Mouse (Mus musculus) adrenal gland, postnatal 36 days (tissue): ENCODE measurements at regions not wholly inside any gene's neighbourhood (a gene's known extent, or its start where the extent isn't known, plus 50 kb on each side); places are given as distances from the start of the nearest gene placed in this dataset.

ENCODE experiments used
- DNase-seq, 2 experiments: peaks; one replicate each; pipeline ENCODE4 v3.0.0; 2021; ENCODE audit warnings: mixed read lengths in 1 of 2

DNA sequence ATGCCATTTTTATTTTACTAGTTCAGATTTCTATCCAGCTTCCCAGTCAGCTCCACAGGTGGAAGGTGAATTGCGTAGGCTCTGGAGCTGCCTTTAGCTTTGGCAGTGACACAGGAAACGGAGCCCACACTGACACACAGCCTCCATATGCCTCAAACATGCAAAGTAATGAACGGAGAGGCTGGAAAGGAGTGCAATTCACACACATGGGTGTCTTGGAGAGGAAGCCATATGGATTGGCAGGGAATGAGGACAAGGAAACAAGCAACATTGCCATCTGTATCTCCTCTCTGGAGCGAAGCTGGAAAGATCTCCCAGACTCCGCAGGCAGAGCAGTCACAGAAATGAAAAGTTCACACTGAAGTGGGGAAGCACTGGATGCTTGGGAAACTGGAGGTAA lies 201.6 kb upstream of the 4930452B06Rik start:
- DNase-seq, result no peak

DNA sequence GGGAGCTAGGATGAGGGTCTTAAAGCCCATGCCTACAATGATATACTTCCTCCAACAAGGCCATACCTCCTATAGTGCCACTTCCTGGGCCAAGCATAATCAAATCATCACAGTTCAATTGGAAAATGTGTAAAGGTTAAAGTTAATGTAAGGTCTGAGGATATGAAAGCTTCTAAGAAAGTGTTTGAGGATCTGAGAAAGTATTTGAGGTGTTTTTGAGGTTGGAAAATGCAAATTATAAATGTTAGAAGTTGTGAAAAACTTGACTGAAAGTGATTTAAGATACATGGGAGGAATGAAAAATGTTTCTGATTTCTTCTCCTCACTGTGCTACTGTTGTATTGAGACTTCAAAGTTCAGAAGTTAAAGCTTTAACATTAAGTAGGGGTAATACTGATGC lies 185.5 kb upstream of the 4930452B06Rik start:
- no peak for DNase-seq

- no peak for DNase-seq
Observed at GRCm38 (mm10) chr14:8850208-8850607, 184.2 kb upstream of the 4930452B06Rik start.

- no peak for DNase-seq
Observed at GRCm38 (mm10) chr14:8833516-8833915, 167.5 kb upstream of the 4930452B06Rik start.

GRCm38 (mm10) chr14:8800217-8800616 lies 134.2 kb upstream of the 4930452B06Rik start:
- DNase-seq, result peak in 1 of 2 experiments; percentile 0

- DNase-seq, result no peak
Observed at GRCm38 (mm10) chr14:8789348-8789747, 123.3 kb upstream of the 4930452B06Rik start.

- no peak for DNase-seq
Observed at GRCm38 (mm10) chr14:8760541-8760940, 94.5 kb upstream of the 4930452B06Rik start.

DNA sequence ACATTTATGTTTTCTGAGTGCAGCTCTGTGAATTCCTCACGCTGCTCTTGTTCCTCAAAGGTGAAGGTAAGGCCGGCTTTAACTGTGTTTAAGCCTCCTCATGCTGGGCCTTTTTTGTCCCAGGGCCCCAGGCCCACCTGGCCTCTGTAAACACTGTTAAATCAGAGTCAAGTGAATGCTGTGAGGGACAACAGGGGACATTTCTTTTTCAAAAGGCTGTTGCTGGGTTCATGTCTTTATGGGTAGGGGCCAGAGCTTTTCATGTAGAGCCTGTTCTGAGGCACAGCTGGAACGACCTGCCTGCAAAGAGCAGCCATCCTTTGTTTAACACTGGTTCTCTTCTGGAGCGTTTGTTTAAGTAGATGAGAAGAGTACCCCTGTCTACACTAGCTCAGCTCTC lies 70.8 kb upstream of the 4930452B06Rik start:
- no peak for DNase-seq

GRCm38 (mm10) chr14:8733261-8733660 lies 67.2 kb upstream of the 4930452B06Rik start:
- DNase-seq, result no peak

- DNase-seq, result no peak
Observed at GRCm38 (mm10) chr14:8727364-8727763, 61.3 kb upstream of the 4930452B06Rik start.
